Mouse (Mus musculus) kidney, postnatal 0 days (tissue): ENCODE measurements around the gene Wdr19. TPM values are rescaled to one million over a fixed set of nuclear protein-coding genes. Genes with fewer than 3 reads are reported as not detected.
A peak's percentile ranks its signal among the peaks of the same experiment; 100 is the strongest.
"Not testable (repeated sequence)": the region's sequence is repeated elsewhere in the genome, so short reads cannot be mapped to it uniquely, and the experiment has no call there.

Experiments
- ATAC-seq: fragments of 200-750 bp; cut with Nextera tagmentation; replicated peaks from 2 replicates; pipeline ENCODE4 v1.8.0; 2017; ENCODE audit warnings: low read depth, moderate number of reproducible peaks, moderate TSS enrichment, moderate library complexity; ENCODE audit not compliant: low FRiP score
- DNase-seq: peaks from one replicate; pipeline ENCODE4 v3.0.0-alpha.2; 2016; ENCODE audit warnings: low spot score
- H3K27ac ChIP-seq: fragments of 300-500 bp; sonication (generic); 2 replicates; pipeline ENCODE4 v1.5.1; 2014; ENCODE audit warnings: mild to moderate bottlenecking
- H3K27me3 ChIP-seq: fragments of 300-500 bp; sonication (generic); 2 replicates; pipeline ENCODE4 v1.6.1; 2014; ENCODE audit warnings: low read length, mixed read lengths; ENCODE audit not compliant: insufficient read depth
- H3K36me3 ChIP-seq: fragments of 300-500 bp; sonication (generic); 2 replicates; pipeline ENCODE4 v1.6.1; 2014; ENCODE audit warnings: low read length, mixed read lengths; ENCODE audit not compliant: insufficient read depth
- H3K4me1 ChIP-seq: fragments of 300-500 bp; sonication (generic); replicated peaks from 2 replicates; pipeline ENCODE4 v1.6.1; 2014; ENCODE audit warnings: antibody characterized with exemption, low read length, mixed read lengths; ENCODE audit not compliant: insufficient read depth
- H3K4me2 ChIP-seq: fragments of 300-500 bp; sonication (generic); 2 replicates; pipeline ENCODE4 v1.6.1; 2014; ENCODE audit warnings: mild to moderate bottlenecking, low read length, moderate library complexity, mixed read lengths
- H3K4me3 ChIP-seq: fragments of 300-500 bp; sonication (generic); replicated peaks from 2 replicates; pipeline ENCODE4 v1.5.1; 2014; ENCODE audit warnings: low read depth, low read length
- H3K9ac ChIP-seq: fragments of 300-500 bp; sonication (generic); 2 replicates; pipeline ENCODE4 v1.6.1; 2014; ENCODE audit warnings: low read depth, low read length
- H3K9me3 ChIP-seq: fragments of 300-500 bp; sonication (generic); replicated peaks from 2 replicates; pipeline ENCODE4 v1.6.1; 2016; ENCODE audit warnings: low read length, inconsistent platforms, mixed read lengths
- CTCF ChIP-seq: IDR thresholded peaks from 2 replicates; pipeline ENCODE4 v1.5.1; 2016; ENCODE audit warnings: antibody characterized with exemption, low read depth, mild to moderate bottlenecking, moderate library complexity
- WGBS: fragments of 180-500 bp; shearing (Covaris S2); extraction: QIAGEN DNeasy Blood & Tissue Kit; methylation state at CpG from one replicate; pipeline ENCODE4 v1.1.7; 2014; 5-methylcytosine and 5-hydroxymethylcytosine counted together
- polyA plus RNA-seq: library from polyadenylated mRNA; unstranded; fragments of >200 nt; fragmentation: Nextera tagmentation; extraction: Ambion mirVana; gene quantifications from 2 replicates; pipeline ENCODE4 v1.2.1, GENCODE M21; 2015

The Wdr19 gene
- polyA plus RNA-seq, 1 experiment from 2014 or later: 10.2 TPM

DNA sequence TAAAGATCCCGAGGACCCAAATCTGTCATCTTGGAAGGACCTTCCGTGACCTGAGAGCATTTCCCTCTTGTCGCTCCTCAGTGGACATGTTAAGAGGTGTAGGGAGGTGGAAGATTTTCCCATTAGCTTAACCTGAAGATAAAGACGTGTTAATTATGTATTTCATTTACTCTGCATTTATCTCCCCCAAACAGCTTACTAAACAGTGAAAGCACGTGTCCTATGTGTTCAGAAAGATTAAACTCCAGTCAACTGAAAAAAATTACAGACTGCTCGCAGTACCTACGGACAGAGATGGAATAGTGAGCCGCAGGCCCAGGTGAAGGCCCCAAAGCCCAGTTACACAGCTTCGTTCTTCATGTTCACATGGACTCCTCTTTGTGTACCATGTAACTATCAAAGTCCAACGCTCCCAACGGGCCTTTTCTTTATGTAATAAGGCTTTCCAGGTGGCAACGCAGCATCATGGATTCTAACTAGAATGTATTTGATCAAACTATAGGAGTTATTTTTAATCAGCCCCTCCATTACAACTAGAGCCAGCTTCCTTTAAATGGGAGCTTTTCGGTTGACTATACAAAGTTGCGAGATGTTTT, 58.5 kb downstream of the Wdr19 start:
- Histone ChIP-seq H3K4me2 (no peak overlapping the region), H3K9me3 (no peaks in the 10 kb centered on the region), H3K27ac (no peak overlapping the region), H3K36me3 (peaks cover 42% of the 10 kb centered on the region), H3K4me3 (no peak overlapping the region), H3K4me1 (no peaks in the 10 kb centered on the region), H3K9ac (no peak overlapping the region), H3K27me3 (no peaks in the 10 kb centered on the region)
- ATAC-seq (no peak), DNase-seq (no peak)
- TF ChIP-seq CTCF: no peak
- WGBS: 91% methylated on average over 14 of the region's 14 CpGs

DNA sequence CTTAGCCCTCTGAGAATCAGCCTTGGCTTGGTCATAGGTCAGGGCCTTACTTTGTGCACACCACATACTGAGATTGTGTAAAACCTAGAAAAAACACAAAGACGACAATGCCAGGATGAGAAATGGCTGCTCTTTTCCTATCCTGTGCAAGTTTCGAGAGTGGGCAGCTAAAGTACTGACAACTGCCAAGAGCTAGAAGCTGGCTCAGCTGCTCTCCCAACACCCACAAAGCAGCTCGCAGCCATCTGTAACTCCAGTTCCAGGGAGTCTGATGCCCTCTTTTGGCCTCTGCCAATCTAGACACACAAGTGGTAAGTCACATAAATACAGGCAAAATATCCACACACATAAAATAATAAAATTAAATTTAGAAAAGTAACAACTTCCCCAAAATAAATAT, 74.5 kb downstream of the Wdr19 start:
- WGBS: 82% methylated on average over 3 of the region's 3 CpGs
- H3K27ac ChIP-seq: no peak overlapping the region
- ATAC-seq: no peak
- H3K4me2 ChIP-seq: no peak overlapping the region
- DNase-seq: no peak
- no peaks in the 10 kb centered on the region for H3K27me3 ChIP-seq
- no peak overlapping the region for H3K9ac ChIP-seq
- no peak overlapping the region for H3K4me3 ChIP-seq
- no peaks in the 10 kb centered on the region for H3K4me1 ChIP-seq
- peaks cover 51% of the 10 kb centered on the region for H3K36me3 ChIP-seq
- H3K9me3 ChIP-seq: no peaks in the 10 kb centered on the region
- no peak for TF ChIP-seq CTCF

- Histone ChIP-seq H3K4me3 (no peak overlapping the region), H3K9me3 (no peaks in the 10 kb centered on the region), H3K27me3 (no peaks in the 10 kb centered on the region), H3K36me3 (peaks cover 34% of the 10 kb centered on the region), H3K27ac (no peak overlapping the region), H3K4me2 (no peak overlapping the region), H3K9ac (no peak overlapping the region), H3K4me1 (no peaks in the 10 kb centered on the region)
- ATAC-seq (no peak), DNase-seq (no peak)
- WGBS: 97% methylated on average over 6 of the region's 6 CpGs
- TF ChIP-seq CTCF: no peak
Observed at GRCm38 (mm10) chr5:65279133-65279651, 79.7 kb downstream of the Wdr19 start.

DNA sequence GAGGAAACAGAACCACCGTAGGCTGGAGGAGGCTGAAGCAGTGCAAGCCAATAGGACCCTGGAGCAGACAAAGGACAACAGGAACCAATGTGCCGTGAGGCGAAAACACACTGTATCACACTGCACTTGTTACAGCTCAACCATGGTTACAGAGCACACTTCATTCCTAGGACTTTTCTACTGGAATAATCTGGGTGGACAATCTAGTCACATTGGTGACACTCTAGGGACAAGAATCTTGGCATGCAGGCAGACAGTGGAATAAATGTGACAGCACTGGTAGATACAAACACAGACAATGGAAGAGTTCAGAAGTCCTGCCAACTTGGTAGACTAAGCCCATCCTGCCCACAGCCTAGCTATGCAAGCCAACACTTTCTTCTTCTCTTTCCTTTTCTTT, 81.7 kb downstream of the Wdr19 start:
- Histone ChIP-seq H3K27ac (no peak overlapping the region), H3K9ac (no peak overlapping the region), H3K27me3 (no peaks in the 10 kb centered on the region), H3K4me3 (no peak overlapping the region), H3K9me3 (no peaks in the 10 kb centered on the region), H3K4me1 (no peaks in the 10 kb centered on the region), H3K4me2 (no peak overlapping the region), H3K36me3 (peaks cover 43% of the 10 kb centered on the region)
- DNase-seq (no peak), ATAC-seq (no peak)
- no peak for TF ChIP-seq CTCF
- 93% methylated on average over 3 of the region's 3 CpGs for WGBS

GRCm38 (mm10) chr5:65284171-65284570, 84.7 kb downstream of the Wdr19 start:
- Histone ChIP-seq H3K4me3 (no peak overlapping the region), H3K4me1 (no peaks in the 10 kb centered on the region), H3K27me3 (no peaks in the 10 kb centered on the region), H3K9me3 (no peaks in the 10 kb centered on the region), H3K27ac (no peak overlapping the region), H3K9ac (no peak overlapping the region), H3K36me3 (peaks cover 37% of the 10 kb centered on the region), H3K4me2 (no peak overlapping the region)
- DNase-seq (peak; percentile 13), ATAC-seq (no peak)
- peak; percentile 53 for TF ChIP-seq CTCF
- WGBS: 98% methylated on average over 3 of the region's 3 CpGs

- H3K27ac ChIP-seq: no peak overlapping the region
- WGBS: 81% methylated on average over 24 of the region's 24 CpGs
- ATAC-seq (no peak), DNase-seq (no peak)
- no peak overlapping the region for H3K4me3 ChIP-seq
- no peak overlapping the region for H3K4me2 ChIP-seq
- no peaks in the 10 kb centered on the region for H3K4me1 ChIP-seq
- H3K9ac ChIP-seq: no peak overlapping the region
- peaks cover 54% of the 10 kb centered on the region for H3K36me3 ChIP-seq
- no peaks in the 10 kb centered on the region for H3K9me3 ChIP-seq
- TF ChIP-seq CTCF: no peak
- no peaks in the 10 kb centered on the region for H3K27me3 ChIP-seq
Observed at GRCm38 (mm10) chr5:65287751-65288701, 88.5 kb downstream of the Wdr19 start.

GRCm38 (mm10) chr5:65289009-65289408, 89.5 kb downstream of the Wdr19 start:
- 91% methylated on average over 8 of the region's 8 CpGs for WGBS
- not testable (repeated sequence) for H3K9me3 ChIP-seq, H3K27ac ChIP-seq, ATAC-seq, H3K4me2 ChIP-seq, H3K9ac ChIP-seq, DNase-seq, H3K4me1 ChIP-seq, H3K4me3 ChIP-seq, H3K27me3 ChIP-seq
- H3K36me3 ChIP-seq: peaks cover 56% of the 10 kb centered on the region
